Mouse (Mus musculus): ENCODE data around the gene Foxi3.
A peak's percentile ranks its signal among the peaks of the same experiment; 100 is the strongest.

Gene Foxi3

DNA sequence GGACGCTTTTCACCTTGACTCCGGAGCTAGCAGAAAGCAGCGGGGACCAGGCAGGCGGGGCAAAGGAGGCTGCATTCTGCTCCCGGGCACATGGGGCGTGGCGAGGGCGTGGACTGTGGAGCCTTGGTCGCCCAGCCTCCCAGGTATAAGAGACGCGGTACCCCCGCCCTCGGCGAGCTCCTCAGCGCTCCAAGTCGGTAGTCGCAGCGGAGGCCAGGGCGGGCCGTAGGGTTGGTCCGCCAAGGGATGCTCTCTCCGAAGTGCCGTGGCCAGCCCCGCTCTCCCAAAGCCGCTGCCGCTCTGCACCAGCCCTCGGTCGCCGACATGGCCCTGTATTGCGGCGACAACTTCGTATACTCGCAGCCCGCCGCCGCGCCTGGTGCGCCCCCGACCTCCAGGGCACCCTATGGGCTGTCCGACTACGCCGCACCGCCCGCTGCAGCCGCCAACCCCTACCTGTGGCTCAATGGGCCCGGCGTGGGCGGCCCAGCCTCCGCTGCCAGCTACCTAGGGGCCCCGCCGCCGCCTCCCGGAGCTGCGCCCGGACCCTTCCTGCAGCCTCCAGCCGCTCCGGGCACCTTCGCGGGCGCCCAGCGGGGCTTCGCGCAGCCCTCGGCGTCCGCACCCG is at the start of gene Foxi3:
Foxi3 (plus strand) TSS at position 247 of the 628 bp plus-strand sequence.
- peak; percentile 33 for DNase-seq (ENCODE audit: low spot score)

DNA sequence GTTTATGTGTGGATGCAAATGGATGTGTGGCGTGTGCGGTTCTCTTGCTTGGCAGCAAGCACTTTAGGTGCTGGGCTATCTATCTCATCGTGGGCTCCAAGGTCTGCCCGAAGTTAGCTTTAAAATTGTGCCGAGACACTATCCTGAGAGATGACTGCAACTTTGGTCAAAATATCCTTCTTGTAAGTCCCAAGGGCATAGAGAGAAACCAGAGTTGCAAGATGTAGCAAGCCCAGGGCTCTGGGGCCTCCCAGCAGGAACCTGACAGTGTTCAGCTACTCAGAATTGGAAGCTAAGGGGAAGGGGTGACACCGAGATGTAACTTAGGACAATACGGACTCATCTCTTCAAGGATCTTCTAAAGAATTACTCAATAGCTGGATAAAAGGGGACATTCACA is 46.8 kb upstream of the Foxi3 start:
- DNase-seq (ENCODE audit: low spot score), result no peak

DNA sequence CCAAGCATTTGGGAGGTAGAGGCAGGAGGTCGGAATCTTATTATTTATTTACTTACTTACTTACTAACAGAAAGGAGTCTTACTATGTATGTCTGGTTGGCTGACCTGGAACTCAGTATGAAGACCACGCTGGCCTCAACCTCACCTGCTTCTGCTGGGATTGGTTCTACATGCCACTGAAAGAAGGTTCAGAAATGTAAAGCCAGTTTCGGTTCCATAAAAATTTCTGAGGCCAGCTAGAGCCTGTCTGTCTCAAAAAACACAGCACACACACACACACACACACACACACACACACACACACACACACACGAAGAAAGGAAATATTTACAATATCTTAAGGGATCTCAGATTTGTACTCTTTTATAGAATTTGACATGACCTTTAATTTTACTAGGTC is 46.0 kb upstream of the Foxi3 start:
- DNase-seq (ENCODE audit: low spot score), result no peak

GRCm38 (mm10) chr6:70911668-70912395 is 44.5 kb upstream of the Foxi3 start:
- DNase-seq (ENCODE audit: low spot score), result no peak

- DNase-seq (ENCODE audit: low spot score), result no peak
These were observed 44.0 kb upstream of the Foxi3 start for GRCm38 (mm10) chr6:70912396-70912765.

DNA sequence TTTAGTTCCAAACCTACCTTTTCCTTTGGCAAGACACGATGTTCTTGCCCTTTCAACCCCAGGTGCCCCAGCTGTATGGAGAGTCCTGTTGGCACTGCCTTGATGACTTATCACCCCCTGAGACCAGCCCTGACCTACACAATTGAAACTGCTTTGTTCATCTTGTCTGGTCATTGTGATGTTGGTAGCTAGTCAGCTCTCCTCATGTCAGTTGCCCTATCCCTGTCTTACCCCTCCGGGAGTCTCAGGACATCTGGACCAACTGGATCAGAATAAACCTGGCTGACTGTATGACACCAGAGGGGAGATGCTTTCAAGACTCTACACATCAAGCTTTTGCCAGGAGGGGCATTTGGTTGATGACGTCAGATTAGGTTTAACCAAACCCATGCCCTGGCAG is 37.5 kb upstream of the Foxi3 start, which contains the start of gene Tex37:
Tex37 (minus strand) TSS at position 101 of the 400 bp plus-strand sequence.
- no peak for DNase-seq (ENCODE audit: low spot score)

GRCm38 (mm10) chr6:70921274-70922074 is 34.9 kb upstream of the Foxi3 start:
- DNase-seq (ENCODE audit: low spot score), result no peak

DNA sequence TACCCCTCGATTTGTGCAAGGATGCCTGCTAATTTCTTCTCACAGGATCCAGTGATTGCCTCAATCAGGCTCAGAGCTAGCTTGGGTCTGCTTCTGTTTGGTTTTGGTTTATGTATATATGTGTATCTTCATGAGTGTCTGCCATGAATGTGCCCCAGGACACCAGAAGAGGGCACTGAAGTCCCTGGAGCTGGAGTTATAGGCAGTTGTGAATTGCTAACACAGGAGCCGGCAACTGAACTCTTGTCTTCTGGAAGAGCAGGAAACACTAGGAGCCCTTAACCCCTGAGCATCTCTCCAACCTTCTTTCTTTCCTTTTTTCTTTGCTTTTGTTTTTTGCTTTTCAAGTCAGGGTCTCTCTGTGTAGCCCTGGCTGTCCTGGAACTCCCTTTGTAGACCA is 24.5 kb upstream of the Foxi3 start:
- no peak for DNase-seq (ENCODE audit: low spot score)

DNA sequence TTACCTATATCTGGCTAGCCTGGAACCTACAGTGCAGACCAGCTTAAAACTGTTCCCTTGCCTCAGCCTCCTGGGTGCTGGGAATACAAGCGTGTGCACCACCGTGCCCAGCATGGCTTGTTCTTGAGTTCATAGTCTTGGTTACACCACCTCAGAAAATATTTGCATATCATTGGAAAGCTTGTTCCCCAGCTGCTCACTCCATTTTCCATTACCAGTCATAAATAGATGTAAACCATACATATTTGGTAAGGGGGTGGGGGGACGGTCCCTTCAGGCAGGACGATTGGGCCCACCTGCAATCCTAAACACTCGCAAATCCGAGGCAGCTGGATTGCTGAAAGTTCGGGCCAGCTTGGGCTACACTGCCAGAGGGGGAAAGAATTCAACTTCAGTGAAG is 3.1 kb upstream of the Foxi3 start:
- no peak for DNase-seq (ENCODE audit: low spot score)

DNA sequence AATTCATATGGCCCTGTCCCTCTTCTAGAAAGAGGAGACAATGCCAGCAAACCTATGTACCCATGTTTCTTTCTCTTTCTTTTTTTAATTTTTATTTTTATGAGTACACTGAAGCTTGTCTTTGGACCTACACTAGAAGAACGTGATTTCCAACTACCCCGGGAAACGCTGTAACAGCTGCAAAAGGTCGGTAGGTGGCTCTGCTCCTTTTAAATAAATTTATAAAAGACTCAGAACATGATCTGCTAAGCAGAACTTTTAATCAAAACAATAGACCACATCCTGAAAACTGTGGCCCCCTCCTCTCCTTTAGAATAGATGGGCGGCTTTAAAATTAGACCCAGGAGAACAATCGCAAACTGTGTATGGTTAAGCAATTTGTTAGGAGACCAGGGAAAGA is 2.3 kb upstream of the Foxi3 start:
- peak; percentile 10 for DNase-seq (ENCODE audit: low spot score)

DNA sequence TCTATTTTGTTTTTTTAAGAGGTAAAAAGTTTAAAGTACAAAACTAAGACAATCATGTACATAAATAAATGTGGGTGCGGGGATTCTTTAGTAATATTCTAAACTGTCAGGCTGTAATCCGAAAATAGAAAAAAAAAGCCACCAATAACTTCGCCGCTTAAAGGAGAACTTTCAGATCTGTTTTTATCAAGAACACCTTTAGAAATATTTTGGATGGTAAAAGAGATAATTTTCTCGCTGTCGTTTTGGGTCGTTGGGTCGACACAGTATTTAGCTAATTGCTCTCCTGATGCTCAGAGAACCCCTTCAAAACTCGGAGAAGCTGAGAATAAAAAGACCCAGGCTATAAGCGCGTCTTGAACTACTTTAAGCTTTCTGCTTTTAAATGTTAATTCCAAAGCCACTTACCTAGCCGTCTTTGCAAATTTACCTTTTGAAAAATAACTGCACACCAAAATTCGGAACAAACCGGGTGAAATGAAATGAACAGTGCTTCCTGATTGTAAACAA is 985 bp upstream of the Foxi3 start:
- DNase-seq (ENCODE audit: low spot score), result no peak

DNA sequence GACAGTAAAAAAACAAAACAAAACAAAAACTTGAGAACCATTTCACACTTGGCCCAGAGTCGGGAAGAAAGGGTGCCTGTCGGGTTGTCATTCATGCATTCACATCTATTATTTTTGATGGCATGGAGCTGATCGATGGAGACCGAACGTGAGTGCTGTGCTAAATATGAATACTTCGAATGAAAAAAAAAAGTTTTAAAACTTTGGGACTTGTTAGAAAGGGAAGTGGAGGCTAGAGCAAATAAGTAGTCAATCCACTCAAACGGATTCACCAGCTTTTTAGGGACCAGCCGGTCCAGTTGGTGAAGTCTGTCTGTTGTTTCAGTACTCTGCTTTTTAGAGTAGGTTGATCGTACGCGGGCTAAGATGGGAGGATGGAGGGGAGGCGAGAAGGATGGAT is 490 bp upstream of the Foxi3 start:
- no peak for DNase-seq (ENCODE audit: low spot score)

- DNase-seq (ENCODE audit: low spot score), result no peak
These were observed 605 bp downstream of the Foxi3 start for GRCm38 (mm10) chr6:70956936-70957335.

- DNase-seq (ENCODE audit: low spot score), result no peak
These were observed 1.1 kb downstream of the Foxi3 start for GRCm38 (mm10) chr6:70957341-70957940.

DNA sequence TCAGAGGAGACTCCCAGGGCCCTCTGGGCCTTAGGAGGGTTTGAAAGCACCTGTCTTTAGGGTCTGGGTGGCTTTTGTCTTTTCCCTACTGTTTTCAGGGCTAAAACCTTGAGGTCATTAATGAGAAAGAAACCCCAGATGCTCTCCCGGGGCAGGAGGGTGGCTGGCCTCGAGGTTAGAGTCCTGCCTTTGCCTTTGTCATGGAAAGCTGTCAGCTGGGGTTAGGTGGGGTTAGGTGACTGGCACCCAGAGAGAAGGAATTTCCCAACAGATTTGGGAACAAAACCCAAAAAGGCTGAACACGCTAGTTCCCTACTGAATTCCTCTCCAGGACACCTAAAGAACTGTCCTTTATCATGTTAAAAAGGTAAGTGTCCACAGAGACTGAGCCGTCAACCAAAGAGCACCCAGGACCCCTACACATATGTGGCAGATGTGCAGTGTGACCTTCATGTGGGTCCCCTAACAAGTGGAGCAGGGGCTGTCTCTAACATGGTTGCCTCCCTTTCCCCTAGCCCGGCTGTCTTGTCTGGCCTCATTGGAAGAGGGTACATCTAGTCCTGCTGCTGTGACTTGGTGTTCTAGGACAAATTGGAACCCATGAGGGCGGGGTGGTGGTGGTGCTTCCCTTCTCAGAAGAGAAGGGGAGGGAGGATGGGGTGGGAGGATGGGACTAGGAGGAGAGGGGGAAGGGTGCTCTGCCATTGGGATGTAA is 7.9 kb downstream of the Foxi3 start:
- no peak for DNase-seq (ENCODE audit: low spot score)

DNA sequence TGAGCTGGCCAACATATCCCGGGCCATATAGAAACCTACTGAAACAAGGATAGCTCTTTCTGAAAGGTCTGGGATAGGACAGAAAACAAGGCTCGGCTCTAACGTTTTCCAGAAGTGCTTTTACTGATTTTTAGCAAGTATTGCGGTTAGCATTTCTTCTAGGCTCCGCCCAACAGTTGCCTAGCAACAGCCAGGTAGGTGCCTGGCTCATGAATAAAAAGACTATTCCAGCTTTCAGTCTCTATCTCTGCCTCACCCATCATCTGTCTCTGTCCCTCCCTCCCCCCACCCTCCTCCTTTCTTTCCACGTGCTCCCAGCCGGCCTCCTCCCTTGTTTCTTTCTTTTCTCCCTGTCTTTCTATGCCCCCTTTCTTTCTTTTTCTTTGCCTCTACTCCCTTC is 9.4 kb downstream of the Foxi3 start:
- DNase-seq (ENCODE audit: low spot score), result no peak

GRCm38 (mm10) chr6:70967422-70967821 is 11.1 kb downstream of the Foxi3 start:
- no peak for DNase-seq (ENCODE audit: low spot score)

- DNase-seq (ENCODE audit: low spot score), result no peak
These were observed 12.0 kb downstream of the Foxi3 start for GRCm38 (mm10) chr6:70968291-70968690.

- no peak for DNase-seq (ENCODE audit: low spot score)
These were observed 16.7 kb downstream of the Foxi3 start for GRCm38 (mm10) chr6:70973066-70973465.

- DNase-seq (ENCODE audit: low spot score), result no peak
These were observed 24.7 kb downstream of the Foxi3 start for GRCm38 (mm10) chr6:70981036-70981435.

GRCm38 (mm10) chr6:70982416-70982815 is 26.1 kb downstream of the Foxi3 start:
- DNase-seq (ENCODE audit: low spot score), result no peak

DNA sequence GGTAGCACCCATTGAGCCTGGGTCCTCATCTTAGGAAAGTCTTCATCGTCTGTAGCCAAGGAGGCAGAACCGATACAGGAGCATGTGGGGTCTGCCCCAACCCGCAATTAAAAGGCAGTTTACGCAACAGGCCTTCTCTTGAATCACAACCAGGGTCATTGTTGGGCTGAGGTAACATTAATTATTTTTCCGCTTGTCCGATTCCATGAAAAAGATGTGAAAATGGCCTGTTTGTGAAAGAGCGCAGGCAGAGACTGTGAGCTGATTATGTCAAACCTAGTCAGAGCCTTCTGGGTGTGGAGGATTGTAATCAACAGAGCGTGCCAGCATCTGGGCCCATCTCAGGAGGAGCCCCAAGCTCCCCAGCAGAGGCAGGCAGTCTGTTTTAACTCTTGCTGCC is 30.4 kb downstream of the Foxi3 start:
- DNase-seq (ENCODE audit: low spot score), result no peak

Data from urinary bladder, postnatal 14 days (tissue).